Mouse (Mus musculus) intestine, embryonic 15.5 days (tissue): ENCODE measurements around the gene H2al2a. TPM values are rescaled to one million over a fixed set of nuclear protein-coding genes. Genes with fewer than 3 reads are reported as not detected.
"Not testable (repeated sequence)": the region's sequence is repeated elsewhere in the genome, so short reads cannot be mapped to it uniquely, and the experiment has no call there.

Experiments used
- ATAC-seq: fragments of 200-750 bp; cut with Nextera tagmentation; 2 replicates; pipeline ENCODE4 v1.8.0; 2017; ENCODE audit warnings: moderate TSS enrichment, moderate library complexity
- H3K27ac ChIP-seq: fragments of 300-500 bp; sonication (generic); 2 replicates; pipeline ENCODE4 v1.5.1; 2015; ENCODE audit warnings: mild to moderate bottlenecking, inconsistent platforms
- H3K27me3 ChIP-seq: fragments of 300-500 bp; sonication (generic); replicated peaks from 2 replicates; pipeline ENCODE4 v1.6.1; 2015; ENCODE audit warnings: inconsistent platforms
- H3K36me3 ChIP-seq: fragments of 300-500 bp; sonication (generic); 2 replicates; pipeline ENCODE4 v1.6.1; 2015; ENCODE audit warnings: inconsistent platforms
- H3K4me1 ChIP-seq: fragments of 300-500 bp; sonication (generic); replicated peaks from 2 replicates; pipeline ENCODE4 v1.6.1; 2015; ENCODE audit warnings: inconsistent platforms
- H3K4me2 ChIP-seq: fragments of 300-500 bp; sonication (generic); replicated peaks from 2 replicates; pipeline ENCODE4 v1.6.1; 2015; ENCODE audit warnings: mild to moderate bottlenecking, inconsistent platforms
- H3K4me3 ChIP-seq: fragments of 300-500 bp; sonication (generic); replicated peaks from 2 replicates; pipeline ENCODE4 v1.5.1; 2015; ENCODE audit warnings: inconsistent platforms
- H3K9ac ChIP-seq: fragments of 300-500 bp; sonication (generic); 2 replicates; pipeline ENCODE4 v1.6.1; 2015; ENCODE audit warnings: inconsistent platforms
- H3K9me3 ChIP-seq: fragments of 300-500 bp; sonication (generic); 2 replicates; pipeline ENCODE4 v1.6.1; 2016; ENCODE audit warnings: inconsistent platforms
- WGBS: fragments of 180-500 bp; shearing (Covaris S2); methylation state at CpG from one replicate; pipeline ENCODE4 v1.1.7; 2015; 5-methylcytosine and 5-hydroxymethylcytosine counted together
- polyA plus RNA-seq: library from polyadenylated mRNA; unstranded; fragments of >200 nt; fragmentation: Nextera tagmentation; extraction: Ambion mirVana; gene quantifications from 2 replicates; pipeline ENCODE4 v1.2.1, GENCODE M21; 2015

H2al2a gene
- polyA plus RNA-seq, 1 experiment from 2014 or later: not detected

DNA sequence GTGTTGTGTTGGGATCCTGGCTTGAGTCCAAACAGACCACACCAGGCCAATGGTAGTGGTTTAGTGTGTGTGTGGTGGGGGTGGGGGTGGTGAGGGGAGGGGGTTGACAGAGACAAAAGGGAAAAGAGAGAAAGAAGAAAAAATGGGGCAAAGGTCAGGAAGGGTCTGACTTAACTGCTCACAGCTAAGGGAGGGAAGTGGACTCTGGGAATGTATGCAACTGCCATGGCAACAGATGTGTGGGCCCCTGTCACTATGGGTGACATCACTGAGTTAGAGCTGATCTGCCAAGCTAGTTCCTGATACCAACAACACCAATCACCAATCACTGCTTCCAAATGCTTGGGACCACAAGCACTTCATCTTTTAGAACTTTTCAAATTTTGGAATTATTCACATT lies 26.6 kb downstream of the H2al2a start:
- no peaks in the 10 kb centered on the region for H3K4me1 ChIP-seq
- H3K27ac ChIP-seq: no peak overlapping the region
- H3K9ac ChIP-seq: no peak overlapping the region
- no peak overlapping the region for H3K4me3 ChIP-seq
- H3K9me3 ChIP-seq: no peaks in the 10 kb centered on the region
- no peak; the same call in 1 of the 2 replicates for ATAC-seq
- no peaks in the 10 kb centered on the region for H3K27me3 ChIP-seq
- no peak overlapping the region for H3K4me2 ChIP-seq
- no peaks in the 10 kb centered on the region for H3K36me3 ChIP-seq

DNA sequence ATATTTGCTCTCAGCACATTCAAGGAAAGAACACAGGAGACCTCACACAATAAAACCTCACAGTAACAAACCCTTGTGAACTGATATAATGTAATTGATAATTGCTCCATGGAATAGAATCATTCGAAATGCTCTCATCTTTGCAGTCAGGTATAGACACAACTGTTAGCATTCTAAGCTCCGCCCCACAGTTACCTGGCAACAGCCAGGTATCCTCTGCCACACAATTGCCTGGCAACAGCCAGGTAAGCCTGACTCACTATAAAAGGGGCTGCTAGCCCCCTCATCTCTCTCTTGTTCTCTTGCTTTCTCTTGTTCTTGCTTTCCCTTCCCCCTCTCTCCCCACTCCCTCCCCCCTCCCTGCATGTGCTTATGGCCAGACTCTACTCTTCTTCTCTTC lies 28.2 kb downstream of the H2al2a start:
- no peak for ATAC-seq
- H3K4me2 ChIP-seq: no peak overlapping the region
- H3K27ac ChIP-seq: no peak overlapping the region
- H3K27me3 ChIP-seq: no peaks in the 10 kb centered on the region
- no peaks in the 10 kb centered on the region for H3K9me3 ChIP-seq
- H3K4me3 ChIP-seq: no peak overlapping the region
- 63% methylated on average over 2 of the region's 2 CpGs for WGBS
- H3K36me3 ChIP-seq: no peaks in the 10 kb centered on the region
- no peak overlapping the region for H3K9ac ChIP-seq
- H3K4me1 ChIP-seq: no peaks in the 10 kb centered on the region

GRCm38 (mm10) chr2:17968037-17968436 lies 28.7 kb downstream of the H2al2a start:
- H3K4me1 ChIP-seq, H3K4me3 ChIP-seq, H3K9me3 ChIP-seq, H3K27me3 ChIP-seq, H3K36me3 ChIP-seq, H3K9ac ChIP-seq, H3K4me2 ChIP-seq, H3K27ac ChIP-seq: not testable (repeated sequence)
- 68% methylated on average over 3 of the region's 3 CpGs for WGBS
- ATAC-seq: peak; percentile 61; the same call in 1 of the 2 replicates

GRCm38 (mm10) chr2:17959501-17959900 lies 37.3 kb downstream of the H2al2a start:
- WGBS: 76% methylated on average over 1 of the region's 1 CpGs
- no peak for ATAC-seq

GRCm38 (mm10) chr2:17946875-17947274 lies 49.9 kb downstream of the H2al2a start:
- no peaks in the 10 kb centered on the region for H3K36me3 ChIP-seq
- no peak overlapping the region for H3K4me2 ChIP-seq
- peak; percentile 53 for ATAC-seq
- 0 out of 2 replicates have a peak, but pooled peaks cover 7% of the 10 kb centered on the region for H3K4me1 ChIP-seq
- no peak overlapping the region for H3K4me3 ChIP-seq
- H3K9me3 ChIP-seq: no peaks in the 10 kb centered on the region
- WGBS: 59% methylated on average over 3 of the region's 3 CpGs
- no peak overlapping the region for H3K27ac ChIP-seq
- no peak overlapping the region for H3K9ac ChIP-seq
- no peaks in the 10 kb centered on the region for H3K27me3 ChIP-seq

More at GRCm38 (mm10) chr2:17959501-17959900, 37.3 kb downstream of the H2al2a start:
- Histone ChIP-seq H3K9me3 (no peaks in the 10 kb centered on the region), H3K4me2 (no peak overlapping the region), H3K9ac (no peak overlapping the region), H3K27ac (no peak overlapping the region), H3K36me3 (no peaks in the 10 kb centered on the region), H3K27me3 (no peaks in the 10 kb centered on the region), H3K4me1 (no peaks in the 10 kb centered on the region), H3K4me3 (no peak overlapping the region)

Other genes starting within 250 kb of the H2al2a start
- 11.8 and 12.6 TPM in 2 replicates for gene A930004D18Rik, start 40.8 kb upstream of the H2al2a start, polyA plus RNA-seq
- gene Skida1, start 52.1 kb upstream of the H2al2a start, polyA plus RNA-seq: 3.2 and 3.6 TPM in 2 replicates
- 55.5 TPM in 2 replicates for gene Mllt10, start 58.3 kb upstream of the H2al2a start, polyA plus RNA-seq